Mouse (Mus musculus): ENCODE measurements around the gene Nup85.

- no peak for TF ChIP-seq CTCF (conservative IDR thresholded peaks at IDR 0.05; ENCODE audit: low read length)
- no peak for TF ChIP-seq POU5F1 (IDR thresholded peaks at IDR 0.05; ENCODE audit: borderline replicate concordance, low read length)
Observed at GRCm38 (mm10) chr11:115600743-115601142, 36.5 kb downstream of the Nup85 start.
